ENCODE assay signal across 13 mouse cellular contexts in genomic region chr9:117400262-117400671, GRCm38 (mm10).
DNase-seq lines count a peak whose midpoint lies in the region; ATAC-seq lines count a peak whose summit lies in the region.
"Had no signal": no experiment of that assay in that cellular context is flagged by ENCODE, and none has a peak within 500 bp of the region (broad histone marks: within the 10 kb centered on the region; RNA-seq: fewer than 3 reads in every experiment).

No protein-coding gene starts in this region.

- H3K4me3 ChIP-seq in kidney, embryonic 14.5 days (ENCODE audit: low read length) = no peak overlapping the region
- H3K4me3 ChIP-seq: embryonic facial prominence, embryonic 13.5 days had no signal

- no peak for DNase-seq in kidney, postnatal 25 days
- DNase-seq in lung, postnatal 4 days = peak; percentile 39 to 60
- no peak for DNase-seq in right cerebral cortex, postnatal 14 days
- DNase-seq in left cerebral cortex, postnatal 14 days (ENCODE audit: low spot score in 2 of 2) = no peak
- no peak for DNase-seq in c-Kit-positive CD71-positive TER-119-positive erythroid progenitor cells, embryonic 14.5 days (ENCODE audit: low spot score)
- DNase-seq: gastrocnemius, postnatal 10 days; heart, postnatal 10 days had no signal

- H3K27me3 ChIP-seq in kidney, embryonic 14.5 days (ENCODE audit: control insufficient read depth, insufficient read depth, low read length) = no peaks in the 10 kb centered on the region
- H3K27me3 ChIP-seq: embryonic facial prominence, embryonic 13.5 days had no signal

- H3K4me1 ChIP-seq in kidney, embryonic 14.5 days (ENCODE audit: control insufficient read depth, insufficient read depth, low read length) = no peaks in the 10 kb centered on the region

- H3K4me2 ChIP-seq in kidney, embryonic 14.5 days (replicated peaks; ENCODE audit: low read depth, low read length) = no peak overlapping the region
- H3K4me2 ChIP-seq: embryonic facial prominence, embryonic 13.5 days had no signal

- peak; percentile 60; the same call in 1 of the 2 replicates for ATAC-seq in kidney, embryonic 14.5 days (ENCODE audit: low FRiP score, low TSS enrichment)
- ATAC-seq in activated CD4-positive, CD25-positive, alpha-beta regulatory T cell, adult 4 months = peak; percentile 85
- peak; percentile 82 for ATAC-seq in inflammation-experienced regulatory T-cells, adult 6 months

- 6% methylated on average over 7 of the region's 7 CpGs for WGBS in kidney, embryonic 14.5 days

- no peaks in the 10 kb centered on the region for H3K36me3 ChIP-seq in kidney, embryonic 14.5 days (ENCODE audit: control insufficient read depth, insufficient read depth, low read length)
- H3K36me3 ChIP-seq: embryonic facial prominence, embryonic 13.5 days; G1E had no signal

- intact Hi-C loops in left cerebral cortex, postnatal 14 days (cut with DNase I) = no loop called here

- no peak overlapping the region for H3K9ac ChIP-seq in kidney, embryonic 14.5 days (ENCODE audit: low read depth, low read length)
- H3K9ac ChIP-seq: embryonic facial prominence, embryonic 13.5 days had no signal

- no peaks in the 10 kb centered on the region for H3K9me3 ChIP-seq in kidney, embryonic 14.5 days (ENCODE audit: control insufficient read depth, low read length)
- H3K9me3 ChIP-seq: embryonic facial prominence, embryonic 13.5 days had no signal

- H3K27ac ChIP-seq in kidney, embryonic 14.5 days (ENCODE audit: low read depth, low read length) = no peak overlapping the region
- H3K27ac ChIP-seq: embryonic facial prominence, embryonic 13.5 days; macrophage had no signal

Comparison
In these comparisons a context has a peak if more than half of its experiments do, and no peak if none do; other contexts are left out.
1. DNase-seq: peak in lung, postnatal 4 days (2 of 2); none in kidney, postnatal 25 days (0 of 2), right cerebral cortex, postnatal 14 days (single experiment), left cerebral cortex, postnatal 14 days (0 of 2) and c-Kit-positive CD71-positive TER-119-positive erythroid progenitor cells, embryonic 14.5 days (single experiment).
2. Peak in every context shown above with its lines, with median percentiles within 50 percentile points of each other: ATAC-seq.